Mouse (Mus musculus) ES-E14 (cell line): ENCODE measurements around the gene Ntan1.

Source experiments
- CHD2 ChIP-seq: IDR thresholded peaks from 2 replicates; pipeline ENCODE4 v1.6.1; 2014; ENCODE audit warnings: mild to moderate bottlenecking, low read depth, low read length, inconsistent platforms
- HCFC1 ChIP-seq: IDR thresholded peaks from 2 replicates; pipeline ENCODE4 v1.6.1; 2012; ENCODE audit warnings: low read length, inconsistent platforms, borderline replicate concordance; ENCODE audit not compliant: insufficient read depth
- MAFK ChIP-seq: IDR thresholded peaks from 2 replicates; pipeline ENCODE4 v1.6.1; 2014; ENCODE audit warnings: mild to moderate bottlenecking, low read depth, low read length, inconsistent platforms; ENCODE audit not compliant: insufficient read depth
- ZC3H11A ChIP-seq: IDR thresholded peaks from 2 replicates; pipeline ENCODE4 v1.6.1; 2012; ENCODE audit warnings: low read depth, mild to moderate bottlenecking, inconsistent platforms, low read length, borderline replicate concordance

GRCm38 (mm10) chr16:13883094-13883774 lies 64.6 kb downstream of the Ntan1 start:
- TF ChIP-seq CHD2 (no peak), HCFC1 (no peak), MAFK (no peak), ZC3H11A (no peak)
